Mouse (Mus musculus): ENCODE measurements at regions not wholly inside any gene's neighbourhood (a gene's known extent, or its start where the extent isn't known, plus 50 kb on each side); places are given as distances from the start of the nearest gene placed in this dataset.
A peak's percentile ranks its signal among the peaks of the same experiment; 100 is the strongest.

DNA sequence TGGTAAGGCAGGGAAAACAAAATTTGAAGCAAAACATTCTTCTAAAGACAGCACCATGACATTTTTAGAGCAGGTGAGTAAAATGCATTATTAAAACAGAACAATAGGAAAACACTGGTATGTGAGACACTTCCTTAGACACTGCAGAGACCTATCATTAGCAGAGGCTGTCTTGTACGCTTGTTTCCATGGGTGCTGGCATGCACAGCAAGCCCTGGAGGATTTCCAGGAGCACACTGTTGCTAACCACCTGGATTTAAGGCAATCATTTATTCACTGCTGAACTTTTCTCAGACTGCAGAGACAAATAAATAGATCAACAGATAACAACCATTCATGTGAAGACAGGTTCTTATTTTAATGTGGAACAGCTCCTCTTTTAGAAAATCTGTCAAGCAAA lies 127.7 kb downstream of the Pros1 start:
- no peak for DNase-seq (ENCODE audit: low spot score in 2 of 2)

GRCm38 (mm10) chr16:62982558-62982957 lies 128.5 kb downstream of the Pros1 start:
- no peak for DNase-seq (ENCODE audit: low spot score in 2 of 2)

- DNase-seq (ENCODE audit: low spot score in 2 of 2) = no peak
Measured at GRCm38 (mm10) chr16:62995555-62995954, 141.4 kb downstream of the Pros1 start.

- DNase-seq (ENCODE audit: low spot score in 2 of 2) = no peak
Measured at GRCm38 (mm10) chr16:63011151-63011734, 157.1 kb downstream of the Pros1 start.

- peak in 1 of 2 experiments; percentile 42 for DNase-seq (ENCODE audit: low spot score in 2 of 2)
Measured at GRCm38 (mm10) chr16:63014453-63014852, 160.3 kb downstream of the Pros1 start.

- DNase-seq (ENCODE audit: low spot score in 2 of 2) = peak in 1 of 2 experiments; percentile 28
Measured at GRCm38 (mm10) chr16:63016144-63016543, 162.0 kb downstream of the Pros1 start.

GRCm38 (mm10) chr16:63016658-63017057 lies 162.6 kb downstream of the Pros1 start:
- DNase-seq (ENCODE audit: low spot score in 2 of 2) = no peak

- no peak for DNase-seq (ENCODE audit: low spot score in 2 of 2)
Measured at GRCm38 (mm10) chr16:63030399-63030798, 176.3 kb downstream of the Pros1 start.

DNA sequence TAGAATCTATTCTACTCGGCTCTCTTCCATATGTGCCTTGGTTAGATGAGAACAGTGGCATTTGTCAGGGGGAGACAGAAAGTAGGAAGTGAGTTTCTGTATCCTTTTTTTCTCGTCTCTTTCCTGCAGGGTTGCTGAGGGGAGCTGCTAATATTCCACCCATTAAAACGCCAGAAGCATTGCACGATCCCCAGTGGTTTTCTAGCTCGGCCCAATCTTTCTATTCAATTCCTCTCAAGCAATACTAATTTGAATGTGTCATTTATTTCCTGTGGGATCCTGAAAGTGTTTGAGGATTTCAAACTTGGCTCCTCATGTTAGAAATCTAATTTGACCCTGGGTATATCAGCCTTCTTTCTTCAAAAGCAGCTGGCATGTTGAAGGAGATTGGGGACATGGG lies 176.9 kb downstream of the Pros1 start:
- no peak for DNase-seq (ENCODE audit: low spot score in 2 of 2)

GRCm38 (mm10) chr16:63031802-63032201 lies 177.7 kb downstream of the Pros1 start:
- DNase-seq (ENCODE audit: low spot score in 2 of 2) = no peak

GRCm38 (mm10) chr16:63049100-63049499 lies 195.0 kb downstream of the Pros1 start:
- no peak for DNase-seq (ENCODE audit: low spot score in 2 of 2)

GRCm38 (mm10) chr16:63062883-63063282 lies 208.8 kb downstream of the Pros1 start:
- no peak for DNase-seq (ENCODE audit: low spot score in 2 of 2)

DNA sequence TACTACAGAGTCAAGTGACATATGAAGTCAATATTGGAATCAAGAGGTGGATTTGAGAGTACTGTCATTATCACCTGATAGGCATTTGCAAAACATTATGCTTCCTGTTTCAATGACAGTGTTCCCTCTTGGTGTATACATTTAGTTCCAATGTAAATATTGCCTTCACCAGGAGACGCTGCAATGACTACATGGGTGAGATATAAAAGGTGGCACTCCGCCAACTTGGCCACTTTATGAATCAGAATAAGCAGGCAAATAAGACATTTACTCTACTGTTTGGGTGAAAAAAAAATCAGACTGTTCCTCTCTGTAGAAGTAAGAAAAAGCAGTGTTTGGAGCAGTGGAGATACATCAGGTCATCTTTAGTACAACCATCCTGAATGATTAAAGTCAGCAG lies 215.9 kb downstream of the Pros1 start:
- no peak for DNase-seq (ENCODE audit: low spot score in 2 of 2)

- no peak for DNase-seq (ENCODE audit: low spot score in 2 of 2)
Measured at GRCm38 (mm10) chr16:63075814-63076213, 221.7 kb downstream of the Pros1 start.

DNA sequence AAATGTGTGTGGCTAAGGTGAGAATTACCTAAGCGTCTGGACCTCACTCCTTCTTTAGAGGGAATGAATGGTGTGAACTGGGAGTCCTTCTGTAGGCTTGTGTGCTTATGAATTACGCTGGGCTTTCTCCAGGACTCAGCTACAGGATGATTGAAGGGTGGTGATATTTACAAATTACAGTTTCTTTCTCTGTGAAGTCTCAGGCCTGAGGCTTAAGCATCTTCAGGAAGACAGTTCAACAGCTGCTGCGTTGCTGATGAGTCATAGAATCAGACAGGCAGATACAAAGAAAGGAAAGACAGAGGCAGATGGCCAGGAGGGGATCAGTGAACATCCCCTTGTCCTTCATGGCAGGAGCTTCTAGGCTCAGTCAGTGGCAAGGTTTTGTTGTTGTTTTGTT lies 227.3 kb downstream of the Pros1 start:
- no peak for DNase-seq (ENCODE audit: low spot score in 2 of 2)

- no peak for DNase-seq (ENCODE audit: low spot score in 2 of 2)
Measured at GRCm38 (mm10) chr16:63083256-63083655, 229.1 kb downstream of the Pros1 start.

DNA sequence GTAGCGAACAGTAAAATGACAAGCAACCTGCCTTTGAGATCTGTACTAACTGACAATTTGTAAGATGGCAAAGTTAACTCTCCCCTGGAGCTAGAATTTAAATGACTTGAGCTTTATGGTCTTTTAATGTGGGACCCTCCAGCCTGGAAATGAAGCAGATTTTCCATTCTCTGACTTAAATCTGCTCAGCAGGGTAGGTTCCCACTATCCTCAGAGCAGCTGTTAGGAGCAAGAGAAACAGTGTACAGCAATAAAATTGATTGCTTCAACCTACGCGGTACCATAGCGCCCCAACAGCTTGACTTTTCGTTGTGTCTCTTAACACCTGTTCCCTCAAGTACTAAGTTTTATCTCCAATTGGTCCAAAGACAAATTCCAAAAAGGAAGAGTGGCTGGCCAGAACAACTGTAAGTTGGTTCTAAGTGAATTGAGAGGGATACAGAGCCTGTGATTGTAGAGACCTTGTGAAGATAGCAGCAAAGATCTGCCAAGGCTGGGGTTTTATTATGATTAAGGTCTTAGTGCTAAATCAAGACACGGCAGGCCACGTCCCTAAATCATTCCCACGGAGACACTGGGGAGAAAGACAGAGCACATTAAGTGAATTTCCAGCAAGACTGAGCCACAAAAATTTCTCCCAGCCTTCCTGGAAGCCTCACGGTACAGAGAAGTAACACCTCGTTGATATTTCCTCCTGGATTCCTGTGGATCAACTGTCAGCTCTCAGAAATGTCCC lies 230.1 kb downstream of the Pros1 start:
- no peak for DNase-seq (ENCODE audit: low spot score in 2 of 2)

DNA sequence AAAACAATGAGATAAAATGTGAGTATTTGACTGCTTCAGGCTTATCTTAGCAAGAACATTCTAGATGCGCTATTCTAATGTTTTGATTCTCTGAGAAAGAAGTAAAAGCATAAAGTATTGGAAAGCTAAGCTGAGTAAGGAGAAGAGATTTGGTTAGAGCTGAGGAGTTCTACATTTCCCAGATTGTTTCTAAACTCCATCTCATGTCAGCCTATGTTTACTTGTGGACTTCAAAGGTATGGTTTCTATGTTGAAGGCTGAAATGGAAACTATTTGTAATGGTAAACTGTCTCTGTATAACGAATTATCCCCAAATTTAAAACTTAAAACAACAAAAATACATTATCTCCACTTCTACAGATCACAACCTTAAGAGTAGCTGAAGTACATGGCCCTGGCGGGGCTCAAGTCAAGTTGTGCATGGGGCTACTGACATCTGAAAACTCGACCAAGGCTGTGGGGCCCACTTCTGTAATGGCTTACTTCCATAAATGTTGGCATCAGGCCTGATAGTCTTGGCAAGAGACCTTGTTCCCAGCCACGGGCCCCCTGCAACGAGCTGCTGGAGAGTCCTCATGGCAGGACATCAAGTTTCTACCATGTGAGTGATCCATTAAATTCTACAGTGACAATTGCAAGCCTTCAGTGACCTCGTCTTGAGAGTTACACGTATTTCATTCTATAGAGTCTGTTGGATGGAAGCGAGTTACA lies 232.1 kb downstream of the Pros1 start:
- DNase-seq (ENCODE audit: low spot score in 2 of 2) = peak in 1 of 2 experiments; percentile 21

GRCm38 (mm10) chr16:63091471-63092300 lies 237.6 kb downstream of the Pros1 start:
- DNase-seq (ENCODE audit: low spot score in 2 of 2) = peak; percentile 51 to 58

DNA sequence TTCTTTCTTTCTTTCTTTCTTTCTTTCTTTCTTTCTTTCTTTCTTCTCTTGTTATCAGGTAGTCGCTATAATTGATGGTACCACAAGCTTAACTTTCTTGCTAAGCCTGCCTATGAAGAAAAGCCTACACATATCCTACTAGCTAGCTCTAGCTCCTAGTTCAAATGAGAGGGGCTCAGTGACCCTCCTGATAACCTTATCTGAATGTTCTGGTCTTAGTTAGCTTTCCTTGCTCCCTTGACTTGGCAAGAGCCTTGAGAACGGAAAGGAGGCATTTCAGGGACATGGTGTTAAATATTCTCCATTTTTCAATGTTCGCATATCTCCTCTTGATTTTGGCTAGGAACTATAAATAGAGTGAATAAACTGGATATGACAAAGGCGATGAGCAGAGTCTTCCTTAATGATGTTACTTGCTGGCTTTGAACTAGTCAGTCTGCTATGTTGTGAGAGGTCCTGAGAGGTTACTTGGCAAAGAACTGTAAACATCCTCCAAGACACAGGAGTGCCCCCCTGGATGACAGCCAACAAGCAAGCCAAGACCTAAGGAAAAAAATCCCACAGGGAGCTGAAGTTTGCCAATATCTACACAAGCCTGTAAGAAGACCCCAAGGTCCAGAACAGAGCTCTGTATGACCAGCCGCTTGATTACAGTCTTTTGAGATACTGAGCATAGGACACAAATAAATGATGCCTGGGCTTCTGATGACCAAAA lies 240.2 kb downstream of the Pros1 start:
- DNase-seq (ENCODE audit: low spot score in 2 of 2) = no peak

DNA sequence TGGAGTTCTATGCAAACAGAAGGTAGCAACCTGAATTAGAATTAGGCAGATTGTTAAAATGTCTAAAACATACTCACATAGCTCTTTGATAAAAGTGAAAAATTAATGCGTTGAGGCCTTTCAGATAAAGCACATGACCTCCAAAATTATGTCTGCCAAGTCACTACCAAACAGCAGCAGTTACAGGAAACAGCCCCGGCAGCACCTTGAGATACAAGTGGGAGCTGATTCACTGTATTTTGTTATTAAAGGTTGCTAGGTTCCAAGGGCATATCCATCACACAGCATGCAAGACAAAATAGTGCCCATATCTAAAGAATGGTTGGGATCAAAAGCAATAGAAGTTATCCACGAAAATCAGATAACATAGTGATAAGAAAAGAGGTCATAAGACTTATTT lies 248.3 kb downstream of the Pros1 start:
- DNase-seq (ENCODE audit: low spot score in 2 of 2) = no peak
